Mouse (Mus musculus) heart, postnatal 14 days (tissue): ENCODE measurements around the gene Rabepk. TPM values are rescaled to one million over a fixed set of nuclear protein-coding genes. Genes with fewer than 3 reads are reported as not detected.
"Not testable (repeated sequence)": the region's sequence is repeated elsewhere in the genome, so short reads cannot be mapped to it uniquely, and the experiment has no call there.

ENCODE experiments used
- DNase-seq, 2 experiments: peaks; one replicate each; pipeline ENCODE4 v3.0.0; 2021 to 2022
- intact Hi-C: fragments of 180-260 bp; cut with DNase I; formaldehyde crosslinking; loops from one replicate; pipeline ENCODE4 v1.15.1; 2025
- total RNA-seq, 2 experiments: library from RNA; stranded (reverse); gene quantifications; 2 replicates each; pipeline ENCODE4 v1.2.3; 2021

The Rabepk gene
- total RNA-seq, 2 experiments from 2014 or later = 9.3 to 13.1 TPM

DNA sequence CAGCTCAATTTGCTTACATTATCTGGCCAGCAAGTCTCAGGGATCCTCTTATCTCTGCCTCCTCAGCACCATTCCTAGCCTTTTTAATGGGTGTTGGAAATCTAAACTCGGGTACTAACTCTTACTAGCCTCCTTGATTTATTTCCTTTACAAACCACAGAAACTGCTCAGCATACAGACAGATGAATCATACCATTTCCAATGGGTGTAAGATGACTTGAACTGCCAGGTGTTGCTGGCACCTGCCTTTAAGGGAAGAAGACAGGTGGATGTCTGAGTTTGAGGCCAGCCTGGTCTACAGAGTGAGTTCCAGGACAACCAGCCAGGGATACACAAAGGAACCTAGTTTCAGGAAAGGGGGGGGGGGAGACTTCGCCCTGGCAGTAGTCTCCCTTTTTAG is 8.3 kb upstream of the Rabepk start:
- intact Hi-C loops = no loop called here
- DNase-seq = no peak

GRCm38 (mm10) chr2:34805364-34805950 is 5.7 kb upstream of the Rabepk start:
- no peak for DNase-seq
- intact Hi-C loops = no loop called here

DNA sequence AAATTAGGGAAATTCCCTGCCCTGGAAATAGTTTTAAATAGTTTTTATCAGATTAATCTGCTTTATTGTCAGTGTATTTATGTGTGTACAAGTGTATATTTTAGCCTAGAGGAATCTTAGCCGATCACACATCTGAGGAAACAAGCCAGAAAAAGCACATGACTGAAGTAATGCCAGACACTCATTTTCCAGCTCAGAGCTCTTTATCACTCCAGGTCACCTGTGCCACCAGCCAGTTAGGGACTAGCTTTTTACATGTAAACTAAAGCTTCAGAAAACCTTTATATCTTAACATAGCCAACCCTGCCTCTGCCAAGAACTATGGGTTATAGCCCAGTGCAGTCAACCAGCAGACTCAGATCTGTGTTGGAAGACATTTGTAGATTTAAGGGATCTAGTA is 5.1 kb upstream of the Rabepk start:
- no peak for DNase-seq
- intact Hi-C loops = no loop called here

DNA sequence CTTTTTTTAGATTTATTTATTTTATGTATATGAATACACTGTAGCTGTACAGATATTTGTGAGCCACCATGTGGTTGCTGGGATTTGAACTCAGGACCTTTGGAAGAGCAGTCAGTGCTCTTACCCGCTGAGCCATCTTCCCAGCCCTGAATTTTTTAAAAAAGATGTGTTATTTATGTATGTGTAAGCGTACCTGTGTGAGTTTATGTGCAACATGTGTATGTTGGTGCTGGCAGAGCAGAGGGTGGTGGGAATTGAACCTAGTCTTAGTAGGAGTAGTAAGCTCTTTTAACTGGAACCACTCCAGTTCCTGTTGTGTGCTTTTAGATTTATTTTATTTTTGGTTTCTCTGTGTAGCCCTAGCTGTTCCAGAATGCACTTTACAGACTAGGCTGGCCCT is 4.5 kb upstream of the Rabepk start:
- no peak for DNase-seq

DNA sequence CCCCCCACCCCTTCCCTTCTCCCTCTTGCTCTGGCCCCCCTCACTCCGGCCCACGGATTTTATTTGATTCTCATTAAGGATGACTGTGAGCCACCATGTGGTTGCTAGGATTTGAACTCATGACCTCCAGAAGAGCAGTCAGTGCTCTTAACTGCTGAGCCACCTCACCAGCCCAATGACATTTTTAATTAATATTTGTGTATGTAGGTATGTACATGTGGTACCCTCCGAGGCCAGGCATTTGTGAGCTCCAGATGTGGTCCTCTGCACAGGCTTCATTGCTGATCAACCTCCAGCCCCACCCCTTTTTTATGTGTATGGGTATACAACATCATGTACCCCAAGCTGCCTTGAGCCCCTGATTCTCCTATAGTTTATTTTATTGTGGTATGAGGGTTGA is 4.0 kb upstream of the Rabepk start:
- intact Hi-C loops = loop anchor here (2.0 kb wide), 1 partner anchor 67 kb away; no protein-coding TSS in a partner anchor
- no peak for DNase-seq

More for the DNA sequence above, 4.5 kb upstream of the Rabepk start:
- intact Hi-C loops = no loop called here

- DNase-seq = peak; percentile 37 to 55
- intact Hi-C loops = loop anchor here (2.0 kb wide), 1 partner anchor 68 kb away; no protein-coding TSS in a partner anchor
Measured at GRCm38 (mm10) chr2:34802565-34803245, 3.0 kb upstream of the Rabepk start.

DNA sequence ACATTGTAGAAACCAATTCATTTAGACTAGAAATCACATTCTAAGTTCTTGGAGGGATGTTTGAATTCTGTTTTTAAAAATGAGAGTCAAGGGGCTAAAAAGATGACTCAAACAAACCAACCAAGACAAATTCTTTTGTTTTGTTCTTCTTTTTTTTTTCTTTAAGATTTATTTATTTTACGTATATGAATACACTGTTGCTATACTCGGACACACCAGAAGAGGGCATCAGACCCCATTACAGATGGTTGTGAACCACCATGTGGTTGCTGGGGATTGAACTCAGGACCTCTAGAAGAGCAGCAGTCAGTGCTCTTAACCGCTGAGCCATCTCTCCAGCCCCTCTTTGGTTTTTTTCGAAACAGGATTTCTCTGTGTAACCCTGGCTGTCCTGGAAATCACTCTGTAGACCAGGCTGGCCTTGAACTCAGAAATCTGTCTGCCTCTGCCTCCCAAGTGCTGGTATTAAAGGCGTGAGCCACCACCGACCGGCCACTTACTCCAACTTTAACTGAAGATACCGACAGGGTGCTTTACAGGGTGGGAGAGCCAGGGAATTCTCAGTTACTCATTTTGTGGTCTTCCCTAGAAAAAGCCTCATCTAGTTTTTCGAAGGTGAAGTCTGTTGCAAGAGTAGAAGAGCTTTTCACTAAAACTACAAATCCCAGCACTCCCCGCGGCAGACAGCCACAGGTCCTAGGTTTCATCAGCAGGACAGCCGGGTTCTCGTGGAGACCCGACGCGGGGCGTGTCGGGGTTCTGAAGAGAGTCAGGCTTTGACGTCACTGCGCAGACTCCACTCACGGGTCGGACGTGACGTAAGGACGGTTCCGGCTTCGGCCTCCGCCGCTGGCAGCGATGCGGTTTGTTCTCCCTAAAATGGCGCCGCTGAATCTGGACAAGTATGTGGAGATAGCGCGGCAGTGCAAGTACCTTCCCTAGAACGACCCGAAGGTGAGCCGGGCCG is 2.1 kb upstream of the Rabepk start:
- intact Hi-C loops = loop anchor here (2.0 kb wide), 1 partner anchor 69 kb away; no protein-coding TSS in a partner anchor
- peak; percentile 95 to 98 for DNase-seq

DNA sequence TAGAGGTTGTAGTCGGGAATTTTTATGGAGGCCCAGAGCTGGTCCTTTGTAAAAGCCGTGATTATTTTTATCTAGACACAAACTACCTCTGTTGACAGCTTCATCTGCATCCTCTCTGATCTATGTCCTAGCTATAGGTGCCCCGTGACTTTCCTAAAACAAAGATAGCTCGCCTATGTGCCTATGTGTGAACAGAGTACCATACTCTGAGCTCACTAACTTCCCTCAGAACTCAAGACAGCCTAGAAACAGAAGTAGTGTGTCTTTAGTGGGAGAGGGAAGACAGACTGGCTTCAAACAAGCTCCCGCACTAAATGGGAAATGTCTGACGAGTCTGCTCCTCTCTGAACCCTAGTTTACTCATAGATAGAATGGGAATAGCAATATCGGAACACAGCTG is 659 bp upstream of the Rabepk start:
- intact Hi-C loops = no loop called here
- DNase-seq = no peak

GRCm38 (mm10) chr2:34795426-34795825 is 4.3 kb downstream of the Rabepk start:
- intact Hi-C loops = loop anchor here (5.0 kb wide), 1 partner anchor 107 kb away; no protein-coding TSS in a partner anchor
- DNase-seq = no peak

- no peak for DNase-seq
- intact Hi-C loops = no loop called here
Measured at GRCm38 (mm10) chr2:34794511-34794910, 5.2 kb downstream of the Rabepk start.

DNA sequence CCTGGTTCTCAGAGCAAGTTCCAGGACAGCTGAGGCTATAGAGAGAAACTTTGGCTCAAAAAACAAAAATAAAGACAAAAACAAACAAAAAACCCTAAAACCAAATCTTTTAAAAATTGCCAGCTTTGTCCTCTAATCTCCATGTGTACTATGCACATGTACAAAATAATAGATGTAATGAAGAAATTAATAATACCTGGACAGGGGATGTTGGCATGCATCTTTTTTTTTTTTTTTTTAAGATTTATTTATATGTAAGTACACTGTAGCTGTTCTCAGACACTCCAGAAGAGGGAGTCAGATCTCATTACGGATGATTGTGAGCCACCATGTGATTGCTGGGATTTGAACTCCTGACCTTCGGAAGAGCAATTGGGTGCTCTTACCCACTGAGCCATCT is 7.2 kb downstream of the Rabepk start:
- intact Hi-C loops, DNase-seq: not testable (repeated sequence)

DNA sequence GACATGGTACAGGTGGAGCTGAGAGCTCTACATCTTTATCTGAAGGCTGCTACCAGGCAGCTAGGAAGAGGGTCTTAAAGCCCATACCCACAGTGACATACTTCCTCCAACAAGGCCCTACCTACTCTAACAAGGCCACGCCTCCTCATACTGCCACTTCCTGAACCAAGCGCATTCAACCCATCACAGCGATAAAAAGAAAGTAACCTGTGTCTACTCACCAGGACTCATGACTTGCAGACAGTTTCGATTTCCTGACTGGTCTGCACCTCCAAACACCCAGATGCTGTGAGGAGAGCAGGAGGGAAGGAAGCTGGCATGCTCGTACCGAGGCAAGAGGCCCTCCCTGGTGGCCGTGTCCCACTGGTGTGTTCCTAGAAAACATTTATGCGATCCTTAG is 9.4 kb downstream of the Rabepk start:
- DNase-seq = no peak
- intact Hi-C loops = no loop called here

DNA sequence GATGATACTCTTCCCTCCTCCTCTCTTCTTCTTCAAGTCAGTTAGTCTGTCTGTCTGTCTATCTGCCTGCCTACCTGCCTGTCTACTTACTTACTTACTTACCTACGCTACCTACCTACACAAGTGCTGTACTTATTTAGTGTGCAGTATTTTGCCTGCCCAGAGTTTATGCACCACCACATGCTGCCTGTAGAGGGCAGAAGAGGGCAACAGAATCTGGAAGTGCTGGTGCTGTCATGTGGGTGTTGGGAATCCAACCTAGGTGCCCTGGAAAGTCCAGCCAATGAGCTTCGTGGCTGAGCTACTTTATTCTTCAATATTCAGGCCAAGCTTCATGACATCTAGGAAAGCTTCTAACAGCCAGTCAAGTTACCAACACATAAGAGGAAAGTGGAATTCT is 15.6 kb downstream of the Rabepk start:
- DNase-seq = peak; percentile 41 to 57
- intact Hi-C loops = loop anchor here (2.0 to 10.0 kb wide), 4 partner anchors 68 to 321 kb away; partner anchors contain the start of genes AI182371 and Cntrl

GRCm38 (mm10) chr2:34783064-34784020 is 16.4 kb downstream of the Rabepk start:
- no peak for DNase-seq
- intact Hi-C loops = loop anchor here (2.0 to 10.0 kb wide), 4 partner anchors 69 to 321 kb away; partner anchors contain the start of genes AI182371 and Cntrl

DNA sequence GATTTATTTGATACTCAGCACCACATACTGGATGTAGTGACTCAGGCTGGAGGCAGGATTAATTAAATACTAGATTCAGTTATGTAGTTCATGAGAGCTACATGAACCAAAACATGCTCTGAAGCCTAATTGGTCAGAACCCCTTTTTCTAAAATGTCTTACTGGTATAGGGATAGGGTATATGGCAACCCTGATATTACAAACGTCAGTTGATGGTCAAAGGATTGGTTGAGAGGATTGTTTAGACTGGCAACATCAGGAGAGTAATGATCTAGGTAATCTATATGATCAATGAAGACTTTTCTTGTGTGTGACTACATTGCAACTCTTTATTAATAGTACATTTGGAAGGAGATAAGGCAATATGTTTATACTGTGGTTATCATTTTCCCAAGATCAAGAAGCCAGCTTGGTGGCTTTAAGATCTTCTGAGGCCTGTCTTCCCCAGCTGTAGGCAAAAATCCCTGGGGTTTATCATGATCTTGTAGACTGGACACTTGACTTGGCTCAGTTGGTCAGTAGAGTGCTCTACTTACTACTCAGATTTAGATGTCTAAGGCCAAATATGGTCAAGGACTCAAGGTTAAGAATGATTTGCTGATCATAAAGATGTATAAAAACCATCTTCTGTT is 22.4 kb downstream of the Rabepk start:
- intact Hi-C loops = no loop called here
- DNase-seq = no peak

DNA sequence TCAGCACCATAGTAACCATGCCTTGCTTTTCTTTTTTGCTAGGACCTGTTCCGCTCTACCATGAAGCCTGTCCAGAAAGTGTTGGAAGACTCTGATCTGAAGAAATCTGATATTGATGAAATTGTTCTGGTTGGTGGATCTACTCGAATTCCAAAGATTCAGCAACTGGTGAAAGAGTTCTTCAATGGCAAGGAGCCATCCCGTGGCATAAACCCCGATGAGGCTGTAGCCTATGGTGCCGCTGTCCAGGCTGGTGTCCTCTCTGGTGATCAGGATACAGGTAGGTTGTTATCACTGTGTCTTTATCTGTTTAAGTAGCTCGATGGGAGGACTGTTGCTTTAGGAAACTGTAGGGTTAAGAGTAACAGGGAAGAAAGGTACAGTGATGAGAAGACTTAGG is 25.2 kb downstream of the Rabepk start:
- intact Hi-C loops = no loop called here
- no peak for DNase-seq

DNA sequence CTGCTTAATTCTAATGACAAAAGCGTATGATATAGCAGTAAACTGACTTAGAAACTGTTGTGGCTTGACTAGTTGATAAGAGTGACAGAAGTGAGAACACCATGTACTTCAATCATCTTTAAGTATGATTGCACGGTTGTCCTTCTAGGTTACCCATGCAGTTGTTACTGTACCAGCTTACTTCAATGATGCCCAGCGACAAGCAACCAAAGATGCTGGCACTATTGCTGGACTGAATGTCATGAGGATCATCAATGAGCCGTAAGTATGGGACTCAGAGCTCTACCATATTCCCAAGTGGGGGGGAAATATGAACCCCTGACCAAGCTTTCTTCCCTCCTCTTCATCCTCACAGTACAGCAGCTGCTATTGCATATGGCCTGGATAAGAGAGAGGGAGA is 26.0 kb downstream of the Rabepk start:
- intact Hi-C loops = no loop called here

DNA sequence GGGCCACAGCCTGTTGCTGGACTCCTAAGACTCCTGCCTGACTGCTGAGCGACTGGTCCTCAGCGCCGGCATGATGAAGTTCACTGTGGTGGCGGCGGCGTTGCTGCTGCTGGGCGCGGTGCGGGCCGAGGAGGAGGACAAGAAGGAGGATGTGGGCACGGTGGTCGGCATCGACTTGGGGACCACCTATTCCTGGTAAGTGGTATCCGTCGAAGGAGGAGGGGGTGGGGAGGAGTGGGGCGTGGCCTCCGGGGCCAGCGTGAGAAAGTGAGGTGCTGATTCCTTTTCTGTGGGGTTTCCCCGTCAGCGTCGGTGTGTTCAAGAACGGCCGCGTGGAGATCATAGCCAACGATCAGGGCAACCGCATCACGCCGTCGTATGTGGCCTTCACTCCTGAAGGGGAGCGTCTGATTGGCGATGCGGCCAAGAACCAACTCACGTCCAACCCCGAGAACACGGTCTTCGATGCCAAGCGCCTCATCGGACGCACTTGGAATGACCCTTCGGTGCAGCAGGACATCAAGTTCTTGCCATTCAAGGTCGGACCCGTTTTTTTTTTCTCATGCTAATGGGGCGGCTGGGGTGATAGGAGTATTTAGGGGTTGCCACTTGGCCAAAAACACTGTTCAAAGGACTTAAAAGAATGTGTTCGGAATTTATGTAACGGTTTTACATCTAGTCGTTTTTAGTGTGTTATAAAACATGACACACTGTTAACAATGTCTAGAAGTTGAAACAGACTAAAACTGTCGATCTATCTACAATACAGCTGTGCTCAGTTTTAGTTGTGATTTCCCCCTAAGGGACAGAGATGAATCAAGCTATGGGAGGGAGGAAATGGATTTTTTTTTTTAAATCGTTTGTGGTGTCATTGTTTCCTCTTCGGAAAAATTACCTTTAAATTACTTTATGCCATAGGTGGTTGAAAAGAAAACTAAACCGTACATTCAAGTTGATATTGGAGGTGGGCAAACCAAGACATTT is 27.2 kb downstream of the Rabepk start:
- DNase-seq = peak; percentile 44 to 46

More for the DNA sequence above, 26.0 kb downstream of the Rabepk start:
- DNase-seq = no peak

More for the DNA sequence above, 27.2 kb downstream of the Rabepk start:
- intact Hi-C loops = no loop called here
